Mouse (Mus musculus): ENCODE results near the gene Mccc2. TPM values are rescaled to one million over a fixed set of nuclear protein-coding genes. Genes with fewer than 3 reads are reported as not detected.
A peak's percentile ranks its signal among the peaks of the same experiment; 100 is the strongest.

The Mccc2 gene
- polyA plus RNA-seq, 1 experiment from 2014 or later = 30.4 TPM

- no peak overlapping the region for H3K4me3 ChIP-seq
- no peaks in the 10 kb centered on the region for H3K27me3 ChIP-seq (replicated peaks)
- no peaks in the 10 kb centered on the region; the same call in 1 of the 2 replicates for H3K36me3 ChIP-seq
- no peak overlapping the region for H3K4me2 ChIP-seq
- H3K4me1 ChIP-seq (replicated peaks) = no peaks in the 10 kb centered on the region
- H3K9ac ChIP-seq = no peak overlapping the region
- 74% methylated on average over 8 of the region's 8 CpGs for WGBS
- peaks cover 7% of the 10 kb centered on the region for H3K9me3 ChIP-seq (replicated peaks)
- no peak overlapping the region for H3K27ac ChIP-seq (ENCODE audit: poor library complexity, severe bottlenecking)
- ATAC-seq (ENCODE audit: insufficient number of reproducible peaks, low FRiP score) = no peak
These were observed 76.1 kb downstream of the Mccc2 start for GRCm38 (mm10) chr13:99939320-99939671.

DNA sequence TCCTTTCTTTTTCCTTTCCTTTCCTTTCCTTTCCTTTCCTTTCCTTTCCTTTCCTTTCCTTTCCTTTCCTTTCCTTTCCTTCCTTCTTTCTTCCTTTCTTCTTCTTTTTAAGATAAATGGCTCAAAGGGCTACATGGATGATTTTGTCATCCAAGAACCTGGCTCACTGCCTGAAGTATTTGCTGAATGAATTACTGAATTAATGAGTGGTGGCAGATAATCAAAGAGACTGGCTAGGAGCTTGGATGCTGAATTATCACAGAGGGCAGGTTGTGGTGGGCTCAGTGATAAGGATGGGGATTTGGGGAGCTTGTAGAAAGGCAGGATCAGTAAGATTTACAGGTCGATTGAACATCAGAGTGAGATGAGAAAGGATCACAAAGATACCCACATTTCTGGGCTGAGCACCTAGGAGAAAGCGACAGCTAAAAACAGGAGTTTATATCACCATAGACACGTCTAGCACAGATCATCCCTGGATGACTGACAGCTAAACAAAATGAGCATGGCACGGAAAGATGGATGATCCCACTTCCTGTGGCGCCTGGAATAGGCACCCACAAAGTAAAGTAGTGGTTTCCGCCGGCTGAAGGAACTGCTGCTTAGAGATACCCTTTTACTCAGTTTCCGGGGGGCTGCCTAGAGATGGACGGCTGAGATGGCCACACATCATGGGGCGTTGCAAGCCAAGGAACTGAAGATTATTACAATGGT, 76.7 kb downstream of the Mccc2 start:
- Histone ChIP-seq H3K27ac (ENCODE audit: poor library complexity, severe bottlenecking) (no peak overlapping the region), H3K4me2 (no peak overlapping the region), H3K27me3 (replicated peaks) (no peaks in the 10 kb centered on the region), H3K36me3 (no peaks in the 10 kb centered on the region; the same call in 1 of the 2 replicates), H3K9ac (no peak overlapping the region), H3K4me3 (no peak overlapping the region), H3K9me3 (replicated peaks) (peaks cover 4% of the 10 kb centered on the region), H3K4me1 (replicated peaks) (no peaks in the 10 kb centered on the region)
- ATAC-seq (ENCODE audit: insufficient number of reproducible peaks, low FRiP score) = no peak
- WGBS = 76% methylated on average over 10 of the region's 10 CpGs

DNA sequence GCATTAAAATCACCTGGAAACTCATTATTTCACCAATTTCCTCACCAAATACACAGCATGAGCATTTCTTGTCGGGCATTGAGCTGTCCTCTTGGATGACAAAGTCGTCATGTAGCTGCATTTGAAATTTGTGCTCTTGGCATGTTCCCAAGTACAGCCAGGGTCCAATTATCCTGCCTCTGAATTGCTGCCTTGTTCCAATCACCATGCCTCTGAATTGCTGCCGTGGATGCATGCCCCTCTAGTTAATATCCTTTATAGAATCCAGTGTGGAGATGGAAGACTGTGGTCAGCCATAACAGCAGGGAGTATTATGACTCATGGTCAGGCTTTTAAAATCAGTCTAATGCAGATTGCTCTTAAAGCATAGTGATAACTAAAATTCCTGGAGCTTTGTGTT, 77.7 kb downstream of the Mccc2 start:
- ATAC-seq (ENCODE audit: insufficient number of reproducible peaks, low FRiP score) = no peak
- WGBS = 65% methylated on average over 3 of the region's 3 CpGs

DNA sequence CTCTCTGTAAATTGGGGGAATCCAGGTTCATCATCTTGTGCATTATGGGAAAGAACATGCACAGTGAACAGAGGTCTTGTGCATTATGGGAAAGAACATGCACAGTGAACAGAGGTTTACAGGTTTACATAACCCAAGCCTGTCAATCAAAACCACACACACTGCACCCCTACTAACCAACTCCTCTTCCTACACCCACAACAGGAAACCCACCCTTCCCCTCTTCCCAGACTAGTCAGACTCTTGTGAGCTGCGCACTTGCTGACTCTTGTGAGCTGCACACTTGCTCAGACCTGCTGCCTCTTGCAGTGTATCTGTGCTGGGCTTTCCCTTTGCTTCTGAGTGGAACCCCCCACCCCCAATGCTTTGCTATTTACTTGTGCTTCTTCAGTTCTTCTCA, 83.0 kb downstream of the Mccc2 start:
- no peaks in the 10 kb centered on the region for H3K36me3 ChIP-seq
- H3K4me2 ChIP-seq = no peak overlapping the region
- 0 out of 2 replicates have a peak, but pooled peaks cover 2% of the 10 kb centered on the region for H3K4me1 ChIP-seq (replicated peaks)
- no peaks in the 10 kb centered on the region for H3K27me3 ChIP-seq (replicated peaks)
- no peak overlapping the region for H3K4me3 ChIP-seq
- H3K9me3 ChIP-seq (replicated peaks) = no peaks in the 10 kb centered on the region
- WGBS = 80% methylated on average over 1 of the region's 1 CpGs
- no peak overlapping the region for H3K9ac ChIP-seq
- H3K27ac ChIP-seq (ENCODE audit: poor library complexity, severe bottlenecking) = no peak overlapping the region
- ATAC-seq (ENCODE audit: insufficient number of reproducible peaks, low FRiP score) = no peak

More for the DNA sequence above, 77.7 kb downstream of the Mccc2 start:
- H3K4me1 ChIP-seq (replicated peaks) = no peaks in the 10 kb centered on the region
- no peak overlapping the region for H3K27ac ChIP-seq (ENCODE audit: poor library complexity, severe bottlenecking)
- H3K9ac ChIP-seq = no peak overlapping the region
- H3K4me3 ChIP-seq = no peak overlapping the region
- no peaks in the 10 kb centered on the region for H3K27me3 ChIP-seq (replicated peaks)
- no peak overlapping the region for H3K4me2 ChIP-seq
- H3K9me3 ChIP-seq (replicated peaks) = no peaks in the 10 kb centered on the region
- H3K36me3 ChIP-seq = no peaks in the 10 kb centered on the region

- H3K4me3 ChIP-seq = no peak overlapping the region
- 85% methylated on average over 6 of the region's 6 CpGs for whole genome bisulfite sequencing
- no peaks in the 10 kb centered on the region for H3K9me3 ChIP-seq (replicated peaks)
- no peak for ATAC-seq (ENCODE audit: insufficient number of reproducible peaks, low FRiP score)
- no peak overlapping the region for H3K9ac ChIP-seq
- H3K27me3 ChIP-seq (replicated peaks) = no peaks in the 10 kb centered on the region
- 0 out of 2 replicates have a peak, but pooled peaks cover 4% of the 10 kb centered on the region for H3K4me1 ChIP-seq (replicated peaks)
- no peaks in the 10 kb centered on the region for H3K36me3 ChIP-seq
- no peak overlapping the region for H3K27ac ChIP-seq (ENCODE audit: poor library complexity, severe bottlenecking)
- no peak overlapping the region for H3K4me2 ChIP-seq
These were observed 83.9 kb downstream of the Mccc2 start for GRCm38 (mm10) chr13:99931502-99931901.

GRCm38 (mm10) chr13:99926249-99926648, 89.2 kb downstream of the Mccc2 start:
- Histone ChIP-seq H3K36me3 (no peaks in the 10 kb centered on the region), H3K27me3 (replicated peaks) (no peaks in the 10 kb centered on the region), H3K4me1 (replicated peaks) (0 out of 2 replicates have a peak, but pooled peaks cover 4% of the 10 kb centered on the region), H3K27ac (ENCODE audit: poor library complexity, severe bottlenecking) (no peak overlapping the region), H3K9ac (no peak overlapping the region), H3K4me2 (no peak overlapping the region), H3K4me3 (no peak overlapping the region), H3K9me3 (replicated peaks) (no peaks in the 10 kb centered on the region)
- WGBS = 82% methylated on average over 5 of the region's 5 CpGs
- ATAC-seq (ENCODE audit: insufficient number of reproducible peaks, low FRiP score) = no peak

DNA sequence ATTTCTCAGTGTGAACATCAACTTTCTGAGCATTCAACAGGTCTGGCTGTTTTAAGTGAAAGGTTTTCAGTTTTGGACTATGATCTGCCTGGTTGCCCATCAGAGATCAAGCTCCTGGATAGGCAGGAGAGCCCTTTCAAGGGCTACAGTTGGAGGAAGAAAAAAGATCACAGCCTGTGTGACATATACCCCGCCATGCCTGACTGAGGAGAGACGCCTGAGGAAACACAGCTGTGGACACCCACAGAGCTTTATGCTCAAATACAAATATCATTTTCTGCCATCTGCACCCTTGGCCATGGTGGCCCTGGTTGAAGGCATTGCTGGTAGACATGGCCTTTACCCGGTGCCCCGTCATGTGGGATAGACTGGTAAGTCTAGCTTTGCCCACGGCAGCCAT, 99.8 kb downstream of the Mccc2 start:
- 66% methylated on average over 5 of the region's 5 CpGs for WGBS
- no peak for ATAC-seq (ENCODE audit: insufficient number of reproducible peaks, low FRiP score)
- H3K9me3 ChIP-seq (replicated peaks) = no peaks in the 10 kb centered on the region
- H3K27ac ChIP-seq (ENCODE audit: poor library complexity, severe bottlenecking) = no peak overlapping the region
- no peak overlapping the region for H3K9ac ChIP-seq
- H3K27me3 ChIP-seq (replicated peaks) = no peaks in the 10 kb centered on the region
- no peaks in the 10 kb centered on the region for H3K36me3 ChIP-seq
- H3K4me3 ChIP-seq = no peak overlapping the region
- H3K4me1 ChIP-seq (replicated peaks) = no peaks in the 10 kb centered on the region
- H3K4me2 ChIP-seq = no peak overlapping the region

- peak within 1 kb of the TSS; percentile 56 for H3K4me2 ChIP-seq
These were observed 114.5 kb downstream of the Mccc2 start, which contains the start of gene Cartpt for GRCm38 (mm10) chr13:99900965-99901364. Gene Cartpt (minus strand): TSS chr13:99901091.

DNA sequence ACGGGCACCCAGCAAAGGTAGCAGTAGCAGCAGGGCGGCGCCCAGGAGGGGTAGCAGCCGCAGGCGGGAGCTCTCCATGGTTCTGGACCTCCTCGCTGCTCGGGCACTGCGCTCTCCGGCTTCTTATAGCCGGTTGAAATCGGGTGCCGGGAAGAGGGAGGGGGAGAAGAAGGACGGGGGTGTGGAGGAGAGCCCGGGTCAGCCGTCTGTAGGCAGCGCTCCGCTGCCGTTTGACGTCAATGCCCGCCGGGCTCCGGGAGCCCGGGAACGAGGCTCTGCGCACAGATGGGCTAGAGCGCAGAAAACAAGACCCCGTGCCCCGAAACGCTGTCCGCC, 114.9 kb downstream of the Mccc2 start:
- H3K4me1 ChIP-seq (replicated peaks) = peaks cover 8% of the 10 kb centered on the region; the same call in 1 of the 2 replicates
- peak overlapping the region; percentile 56 for H3K4me2 ChIP-seq
- no peaks in the 10 kb centered on the region for H3K36me3 ChIP-seq
- peak overlapping the region; percentile 22 for H3K4me3 ChIP-seq
- H3K27me3 ChIP-seq (replicated peaks) = peaks cover 56% of the 10 kb centered on the region
- no peak overlapping the region for H3K27ac ChIP-seq (ENCODE audit: poor library complexity, severe bottlenecking)
- ATAC-seq (ENCODE audit: insufficient number of reproducible peaks, low FRiP score) = 0 out of 2 replicates have a peak, but pooled peaks have one; percentile 25
- WGBS = 2% methylated on average over 30 of the region's 30 CpGs
- H3K9ac ChIP-seq = no peak overlapping the region
- H3K9me3 ChIP-seq (replicated peaks) = no peaks in the 10 kb centered on the region

More at GRCm38 (mm10) chr13:99900965-99901364, 114.5 kb downstream of the Mccc2 start, which contains the start of gene Cartpt:
- H3K9ac ChIP-seq = no peak within 1 kb of the TSS
- H3K27ac ChIP-seq (ENCODE audit: poor library complexity, severe bottlenecking) = no peak within 1 kb of the TSS
- no peaks in the 10 kb centered on the region for H3K36me3 ChIP-seq
- WGBS = 43% methylated on average over 9 of the region's 9 CpGs
- H3K4me3 ChIP-seq = peak within 1 kb of the TSS; percentile 22
- H3K27me3 ChIP-seq (replicated peaks) = peaks cover 57% of the 10 kb centered on the region
- H3K4me1 ChIP-seq (replicated peaks) = peaks cover 8% of the 10 kb centered on the region; the same call in 1 of the 2 replicates
- no peak for ATAC-seq (ENCODE audit: insufficient number of reproducible peaks, low FRiP score)
- H3K9me3 ChIP-seq (replicated peaks) = no peaks in the 10 kb centered on the region

DNA sequence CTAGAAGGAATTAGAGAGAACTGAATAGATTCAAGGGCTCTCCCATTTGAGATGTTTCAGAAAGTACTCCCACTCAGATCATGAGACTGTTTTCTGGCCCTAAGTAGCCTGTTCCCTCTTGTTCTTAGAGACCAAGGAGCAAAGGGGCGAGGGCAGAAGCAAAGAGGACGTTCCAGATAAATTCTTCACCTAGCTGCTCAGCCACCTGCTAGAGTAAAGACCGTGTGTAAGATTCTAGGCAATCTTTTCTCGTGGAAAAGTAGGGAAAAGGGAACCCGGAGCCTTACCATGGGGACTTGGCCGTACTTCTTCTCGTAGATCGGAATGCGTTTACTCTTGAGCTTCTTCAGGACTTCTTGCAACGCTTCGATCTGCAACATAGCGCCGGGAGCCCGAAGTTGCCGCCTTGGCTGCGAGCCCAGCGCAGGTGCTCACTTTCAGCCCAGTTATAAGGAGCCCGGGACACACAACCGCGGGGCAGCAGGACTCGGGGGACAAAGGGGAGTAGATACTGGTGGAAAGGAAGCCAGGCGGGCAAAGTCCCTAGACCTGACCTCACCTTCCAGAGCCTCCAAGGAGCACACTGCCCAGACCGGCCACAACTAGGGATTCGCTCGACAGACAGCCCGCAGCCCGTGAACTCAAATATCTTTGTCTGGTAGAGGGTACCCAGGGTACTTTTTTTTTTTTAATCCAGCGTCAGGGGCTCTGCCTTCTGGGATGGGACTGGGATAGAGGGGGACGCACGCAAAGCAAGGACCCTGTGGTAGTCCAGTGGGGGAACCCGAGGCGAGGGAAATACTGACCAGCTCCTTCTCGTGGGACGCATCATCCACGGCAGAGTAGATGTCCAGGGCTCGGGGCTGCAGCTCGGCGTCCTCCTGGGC, 115.5 kb downstream of the Mccc2 start:
- Histone ChIP-seq H3K4me2 (peak overlapping the region; percentile 56), H3K36me3 (no peaks in the 10 kb centered on the region), H3K9ac (no peak overlapping the region), H3K9me3 (replicated peaks) (no peaks in the 10 kb centered on the region), H3K4me1 (replicated peaks) (peaks cover 8% of the 10 kb centered on the region; the same call in 1 of the 2 replicates), H3K27ac (ENCODE audit: poor library complexity, severe bottlenecking) (no peak overlapping the region), H3K27me3 (replicated peaks) (peaks cover 51% of the 10 kb centered on the region), H3K4me3 (peak overlapping the region; percentile 22; the same call in 1 of the 2 replicates)
- no peak for ATAC-seq (ENCODE audit: insufficient number of reproducible peaks, low FRiP score)
- 9% methylated on average over 38 of the region's 38 CpGs for WGBS

GRCm38 (mm10) chr13:99898816-99899215, 116.6 kb downstream of the Mccc2 start:
- 24% methylated on average over 14 of the region's 14 CpGs for WGBS

More at GRCm38 (mm10) chr13:99898816-99899215, 116.6 kb downstream of the Mccc2 start:
- peaks cover 8% of the 10 kb centered on the region; the same call in 1 of the 2 replicates for H3K4me1 ChIP-seq (replicated peaks)
- no peak overlapping the region for H3K4me2 ChIP-seq
- no peaks in the 10 kb centered on the region for H3K36me3 ChIP-seq
- no peak overlapping the region for H3K9ac ChIP-seq
- peaks cover 51% of the 10 kb centered on the region for H3K27me3 ChIP-seq (replicated peaks)
- H3K9me3 ChIP-seq (replicated peaks) = no peaks in the 10 kb centered on the region
- no peak overlapping the region for H3K27ac ChIP-seq (ENCODE audit: poor library complexity, severe bottlenecking)
- no peak for ATAC-seq (ENCODE audit: insufficient number of reproducible peaks, low FRiP score)
- no peak overlapping the region for H3K4me3 ChIP-seq
